Mouse (Mus musculus): ENCODE results near the gene Naa20. TPM values are rescaled to one million over a fixed set of nuclear protein-coding genes. Genes with fewer than 3 reads are reported as not detected.
A peak's percentile ranks its signal among the peaks of the same experiment; 100 is the strongest.

Gene Naa20
- total and polyA plus RNA-seq, 3 experiments: 51.3 to 95.3 (median 89.9) TPM

GRCm38 (mm10) chr2:145861193-145862123, 40.4 kb upstream of the Naa20 start:
- WGBS: 12% methylated on average over 8 of the region's 8 CpGs
- H3K4me3 ChIP-seq: peak overlapping the region; percentile 64
- peak; percentile 48 to 61 for DNase-seq

DNA sequence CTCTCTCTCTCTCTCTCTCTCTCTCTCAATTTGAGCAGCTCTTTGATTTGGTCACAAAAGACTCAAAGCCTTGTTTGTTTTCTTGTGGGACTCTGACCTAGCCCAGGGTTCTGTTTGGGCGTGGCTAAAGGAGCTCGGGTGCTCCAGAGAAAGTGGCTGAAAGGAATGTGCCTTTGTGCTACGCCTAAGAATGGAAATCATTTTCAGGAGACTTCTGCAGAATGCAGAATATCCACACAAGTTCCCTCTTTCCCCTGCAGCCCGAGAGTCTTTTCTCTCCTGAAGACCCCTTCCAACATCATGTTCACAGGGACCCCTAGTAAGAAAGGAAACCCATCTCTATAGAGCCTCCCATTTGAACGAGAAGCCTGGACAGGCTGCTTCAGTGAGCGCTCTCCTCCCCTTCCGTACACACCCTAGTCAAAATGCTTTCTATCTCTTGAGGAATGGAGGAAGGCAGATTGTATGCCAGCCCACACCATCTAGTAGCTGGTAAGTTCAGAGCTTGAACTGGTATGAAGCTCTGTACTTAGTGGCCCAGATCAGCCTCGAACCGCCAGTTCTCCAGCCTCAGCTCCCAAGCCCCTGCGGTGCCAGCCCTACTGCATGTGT, 39.6 kb upstream of the Naa20 start:
- H3K79me2 ChIP-seq (replicated peaks; ENCODE audit: control insufficient read depth, insufficient read depth, low read length): peaks cover 2% of the 10 kb centered on the region; the same call in 1 of the 2 replicates
- peak overlapping the region; percentile 64 for H3K4me3 ChIP-seq
- H3K27ac ChIP-seq: peak overlapping the region; percentile 98
- H3K9ac ChIP-seq (ENCODE audit: low read depth, low read length): peak overlapping the region; percentile 55
- WGBS: 20% methylated on average over 10 of the region's 10 CpGs
- DNase-seq: peak; percentile 53 to 67
- no peak for TF ChIP-seq EP300 (IDR thresholded peaks at IDR 0.05; ENCODE audit: insufficient read depth, low read depth, low read length)
- TF ChIP-seq POLR2A (IDR thresholded peaks at IDR 0.05; ENCODE audit: insufficient read depth, low read depth, low read length): peak; percentile 46; the same call in 1 of the 2 replicates
- H3K4me1 ChIP-seq (ENCODE audit: control insufficient read depth, insufficient read depth, low read length): peaks cover 12% of the 10 kb centered on the region
- intact Hi-C loops (cut with DNase I): loop anchor here (5.0 kb wide), 2 partner anchors 40 to 75 kb away; partner anchors contain the start of gene Naa20
- peaks cover 13% of the 10 kb centered on the region for H3K36me3 ChIP-seq (ENCODE audit: control insufficient read depth, insufficient read depth, low read length)
- no peaks in the 10 kb centered on the region for H3K27me3 ChIP-seq (ENCODE audit: control insufficient read depth, insufficient read depth, low read length)

More at GRCm38 (mm10) chr2:145861193-145862123, 40.4 kb upstream of the Naa20 start:
- TF ChIP-seq POLR2A (IDR thresholded peaks at IDR 0.05; ENCODE audit: insufficient read depth, low read depth, low read length) (no peak), EP300 (IDR thresholded peaks at IDR 0.05; ENCODE audit: insufficient read depth, low read depth, low read length) (no peak), CTCF (IDR thresholded peaks at IDR 0.05) (no peak)
- peak overlapping the region; percentile 61 for H3K9ac ChIP-seq (ENCODE audit: low read depth, low read length)
- intact Hi-C loops (cut with DNase I): loop anchor here (2.0 to 5.0 kb wide), 4 partner anchors 27 to 74 kb away; partner anchors contain the start of gene Naa20
- H3K4me1 ChIP-seq (ENCODE audit: control insufficient read depth, insufficient read depth, low read length): peaks cover 12% of the 10 kb centered on the region
- H3K27me3 ChIP-seq (ENCODE audit: control insufficient read depth, insufficient read depth, low read length): no peaks in the 10 kb centered on the region
- H3K27ac ChIP-seq: peak overlapping the region; percentile 98
- H3K79me2 ChIP-seq (replicated peaks; ENCODE audit: control insufficient read depth, insufficient read depth, low read length): peaks cover 2% of the 10 kb centered on the region; the same call in 1 of the 2 replicates
- peaks cover 13% of the 10 kb centered on the region for H3K36me3 ChIP-seq (ENCODE audit: control insufficient read depth, insufficient read depth, low read length)

DNA sequence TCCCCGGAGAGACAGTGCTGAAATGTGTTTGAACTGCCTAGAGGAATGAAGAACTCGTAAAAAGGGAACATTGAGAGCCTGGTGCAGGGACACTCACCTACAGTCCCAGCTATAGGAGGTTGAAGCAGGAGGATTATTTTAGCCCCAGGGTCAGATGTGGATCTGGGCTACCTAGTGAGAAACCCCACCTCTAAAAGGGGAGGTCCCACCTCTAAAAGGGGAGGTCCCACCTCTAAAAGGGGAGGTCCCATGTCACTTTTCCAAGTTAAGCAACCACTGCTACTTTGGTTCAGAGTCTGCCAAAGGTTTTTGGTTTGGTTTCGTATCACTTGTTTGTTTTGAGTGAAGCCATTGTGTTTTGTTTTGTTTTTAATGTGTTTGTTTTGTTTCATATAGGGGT, 36.6 kb upstream of the Naa20 start:
- Histone ChIP-seq H3K4me3 (no peak overlapping the region), H3K79me2 (replicated peaks; ENCODE audit: control insufficient read depth, insufficient read depth, low read length) (peaks cover 9% of the 10 kb centered on the region), H3K9ac (ENCODE audit: low read depth, low read length) (no peak overlapping the region), H3K4me1 (ENCODE audit: control insufficient read depth, insufficient read depth, low read length) (peaks cover 8% of the 10 kb centered on the region), H3K27me3 (ENCODE audit: control insufficient read depth, insufficient read depth, low read length) (no peaks in the 10 kb centered on the region), H3K36me3 (ENCODE audit: control insufficient read depth, insufficient read depth, low read length) (peaks cover 10% of the 10 kb centered on the region), H3K27ac (no peak overlapping the region)
- intact Hi-C loops (cut with DNase I): loop anchor here (2.0 kb wide), 1 partner anchor 15 kb away; no protein-coding TSS in a partner anchor
- TF ChIP-seq EP300 (IDR thresholded peaks at IDR 0.05; ENCODE audit: insufficient read depth, low read depth, low read length): no peak
- no peak for TF ChIP-seq CTCF (IDR thresholded peaks at IDR 0.05)
- TF ChIP-seq POLR2A (IDR thresholded peaks at IDR 0.05; ENCODE audit: insufficient read depth, low read depth, low read length): no peak
- 72% methylated on average over 3 of the region's 3 CpGs for WGBS
- DNase-seq: no peak

GRCm38 (mm10) chr2:145866238-145866637, 35.7 kb upstream of the Naa20 start:
- no peak overlapping the region for H3K27ac ChIP-seq
- peaks cover 13% of the 10 kb centered on the region for H3K36me3 ChIP-seq (ENCODE audit: control insufficient read depth, insufficient read depth, low read length)
- no peak overlapping the region for H3K4me3 ChIP-seq
- DNase-seq: no peak
- TF ChIP-seq CTCF (IDR thresholded peaks at IDR 0.05) (no peak), POLR2A (IDR thresholded peaks at IDR 0.05; ENCODE audit: insufficient read depth, low read depth, low read length) (no peak), EP300 (IDR thresholded peaks at IDR 0.05; ENCODE audit: insufficient read depth, low read depth, low read length) (no peak)
- peaks cover 8% of the 10 kb centered on the region for H3K4me1 ChIP-seq (ENCODE audit: control insufficient read depth, insufficient read depth, low read length)
- 93% methylated on average over 3 of the region's 3 CpGs for WGBS
- H3K79me2 ChIP-seq (replicated peaks; ENCODE audit: control insufficient read depth, insufficient read depth, low read length): peaks cover 9% of the 10 kb centered on the region
- H3K9ac ChIP-seq (ENCODE audit: low read depth, low read length): no peak overlapping the region
- H3K27me3 ChIP-seq (ENCODE audit: control insufficient read depth, insufficient read depth, low read length): no peaks in the 10 kb centered on the region
- intact Hi-C loops (cut with DNase I): no loop called here

- Histone ChIP-seq H3K36me3 (ENCODE audit: control insufficient read depth, insufficient read depth, low read length) (peaks cover 13% of the 10 kb centered on the region), H3K4me1 (ENCODE audit: control insufficient read depth, insufficient read depth, low read length) (peaks cover 8% of the 10 kb centered on the region), H3K9ac (ENCODE audit: low read depth, low read length) (no peak overlapping the region), H3K4me3 (no peak overlapping the region), H3K27ac (no peak overlapping the region), H3K27me3 (ENCODE audit: control insufficient read depth, insufficient read depth, low read length) (no peaks in the 10 kb centered on the region), H3K79me2 (replicated peaks; ENCODE audit: control insufficient read depth, insufficient read depth, low read length) (peaks cover 9% of the 10 kb centered on the region)
- 95% methylated on average over 11 of the region's 11 CpGs for WGBS
- no peak for DNase-seq
- peak; percentile 38 for TF ChIP-seq CTCF (IDR thresholded peaks at IDR 0.05)
- TF ChIP-seq POLR2A (IDR thresholded peaks at IDR 0.05; ENCODE audit: insufficient read depth, low read depth, low read length): no peak
- intact Hi-C loops (cut with DNase I): no loop called here
These were observed 35.0 kb upstream of the Naa20 start for GRCm38 (mm10) chr2:145866695-145867449.

All from heart, adult 2 months (tissue).